Mouse (Mus musculus): ENCODE data around the gene Chaf1b. TPM values are rescaled to one million over a fixed set of nuclear protein-coding genes. Genes with fewer than 3 reads are reported as not detected.
A peak's percentile ranks its signal among the peaks of the same experiment; 100 is the strongest.

Chaf1b gene
- total RNA-seq (2014; fragmentation: Nextera tagmentation), result 36.3 and 41.9 TPM in 2 replicates
- total RNA-seq (2017), result 49.7 and 53.1 TPM in 2 replicates
- polyA plus RNA-seq (2012), result 50.3 and 67.9 TPM in 2 replicates

GRCm38 (mm10) chr16:93883423-93884085, at the start of gene Chaf1b:
TSS of gene Chaf1b (plus strand) at chr16:93883901.
- DNase-seq (ENCODE audit: low spot score) (peak; percentile 97), ATAC-seq (ENCODE audit: extremely low read depth, insufficient number of reproducible peaks, low FRiP score, poor library complexity, severe bottlenecking) (peak; percentile 98)
- H3K9me3 ChIP-seq (replicated peaks), result no peaks in the 10 kb centered on the region
- TF ChIP-seq POLR2AphosphoS5 (IDR thresholded peaks at IDR 0.05; ENCODE audit: insufficient replicate concordance, low read depth, low read length) (no peak), TAL1 (conservative IDR thresholded peaks at IDR 0.05; ENCODE audit: low read depth, low read length) (no peak), GATA1 (IDR thresholded peaks at IDR 0.05; ENCODE audit: borderline replicate concordance, low read length) (no peak), CTCF (IDR thresholded peaks at IDR 0.05; ENCODE audit: low read depth, low read length) (no peak), GATA2 (IDR thresholded peaks at IDR 0.05; ENCODE audit: borderline replicate concordance, low read depth, low read length) (no peak)
- H3K36me3 ChIP-seq (replicated peaks), result peaks cover 36% of the 10 kb centered on the region
- no peaks in the 10 kb centered on the region for H3K27me3 ChIP-seq (ENCODE audit: insufficient read depth, low read length)
- peaks cover 34% of the 10 kb centered on the region for H3K4me1 ChIP-seq (ENCODE audit: insufficient read depth, low read depth, low read length)
- H3K4me3 ChIP-seq (ENCODE audit: low read depth, low read length), result peak within 1 kb of the TSS; percentile 91

- H3K36me3 ChIP-seq (replicated peaks), result peaks cover 52% of the 10 kb centered on the region
- no peaks in the 10 kb centered on the region for H3K9me3 ChIP-seq (replicated peaks)
- ATAC-seq (ENCODE audit: extremely low read depth, insufficient number of reproducible peaks, low FRiP score, poor library complexity, severe bottlenecking) (no peak), DNase-seq (ENCODE audit: low spot score) (no peak)
- TF ChIP-seq CTCF (IDR thresholded peaks at IDR 0.05; ENCODE audit: low read depth, low read length) (no peak), GATA1 (IDR thresholded peaks at IDR 0.05; ENCODE audit: borderline replicate concordance, low read length) (no peak), TAL1 (conservative IDR thresholded peaks at IDR 0.05; ENCODE audit: low read depth, low read length) (no peak), GATA2 (IDR thresholded peaks at IDR 0.05; ENCODE audit: borderline replicate concordance, low read depth, low read length) (no peak), POLR2AphosphoS5 (IDR thresholded peaks at IDR 0.05; ENCODE audit: insufficient replicate concordance, low read depth, low read length) (no peak)
- no peaks in the 10 kb centered on the region for H3K27me3 ChIP-seq (ENCODE audit: insufficient read depth, low read length)
- no peak overlapping the region for H3K4me3 ChIP-seq (ENCODE audit: low read depth, low read length)
- H3K4me1 ChIP-seq (ENCODE audit: insufficient read depth, low read depth, low read length), result peaks cover 35% of the 10 kb centered on the region
Observed at GRCm38 (mm10) chr16:93834076-93834475, 49.6 kb upstream of the Chaf1b start.

- no peak for ATAC-seq (ENCODE audit: extremely low read depth, insufficient number of reproducible peaks, low FRiP score, poor library complexity, severe bottlenecking)
- H3K9me3 ChIP-seq (replicated peaks), result no peaks in the 10 kb centered on the region
- peaks cover 21% of the 10 kb centered on the region for H3K4me1 ChIP-seq (ENCODE audit: insufficient read depth, low read depth, low read length)
- no peak for TF ChIP-seq TAL1 (conservative IDR thresholded peaks at IDR 0.05; ENCODE audit: low read depth, low read length)
- no peak for TF ChIP-seq GATA1 (IDR thresholded peaks at IDR 0.05; ENCODE audit: borderline replicate concordance, low read length)
- TF ChIP-seq CTCF (IDR thresholded peaks at IDR 0.05; ENCODE audit: low read depth, low read length), result no peak
- no peak for TF ChIP-seq GATA2 (IDR thresholded peaks at IDR 0.05; ENCODE audit: borderline replicate concordance, low read depth, low read length)
- TF ChIP-seq POLR2AphosphoS5 (IDR thresholded peaks at IDR 0.05; ENCODE audit: insufficient replicate concordance, low read depth, low read length), result no peak
- H3K4me3 ChIP-seq (ENCODE audit: low read depth, low read length), result no peak overlapping the region
- no peaks in the 10 kb centered on the region for H3K27me3 ChIP-seq (ENCODE audit: insufficient read depth, low read length)
- peaks cover 67% of the 10 kb centered on the region for H3K36me3 ChIP-seq (replicated peaks)
- no peak for DNase-seq (ENCODE audit: low spot score)
Observed at GRCm38 (mm10) chr16:93839049-93839448, 44.7 kb upstream of the Chaf1b start.

- H3K9me3 ChIP-seq (replicated peaks), result no peaks in the 10 kb centered on the region
- no peaks in the 10 kb centered on the region for H3K27me3 ChIP-seq (ENCODE audit: insufficient read depth, low read length)
- H3K4me1 ChIP-seq (ENCODE audit: insufficient read depth, low read depth, low read length), result no peaks in the 10 kb centered on the region
- DNase-seq (ENCODE audit: low spot score) (no peak), ATAC-seq (ENCODE audit: extremely low read depth, insufficient number of reproducible peaks, low FRiP score, poor library complexity, severe bottlenecking) (no peak)
- H3K4me3 ChIP-seq (ENCODE audit: low read depth, low read length), result no peak overlapping the region
- H3K36me3 ChIP-seq (replicated peaks), result peaks cover 93% of the 10 kb centered on the region
- TF ChIP-seq GATA2 (IDR thresholded peaks at IDR 0.05; ENCODE audit: borderline replicate concordance, low read depth, low read length), result no peak
- no peak for TF ChIP-seq CTCF (IDR thresholded peaks at IDR 0.05; ENCODE audit: low read depth, low read length)
- no peak for TF ChIP-seq POLR2AphosphoS5 (IDR thresholded peaks at IDR 0.05; ENCODE audit: insufficient replicate concordance, low read depth, low read length)
- no peak for TF ChIP-seq TAL1 (conservative IDR thresholded peaks at IDR 0.05; ENCODE audit: low read depth, low read length)
- TF ChIP-seq GATA1 (IDR thresholded peaks at IDR 0.05; ENCODE audit: borderline replicate concordance, low read length), result no peak
Observed at GRCm38 (mm10) chr16:93850527-93850926, 33.2 kb upstream of the Chaf1b start.

GRCm38 (mm10) chr16:93859967-93860366, 23.7 kb upstream of the Chaf1b start:
- H3K4me1 ChIP-seq (ENCODE audit: insufficient read depth, low read depth, low read length), result no peaks in the 10 kb centered on the region
- H3K9me3 ChIP-seq (replicated peaks), result no peaks in the 10 kb centered on the region
- TF ChIP-seq GATA2 (IDR thresholded peaks at IDR 0.05; ENCODE audit: borderline replicate concordance, low read depth, low read length) (no peak), CTCF (IDR thresholded peaks at IDR 0.05; ENCODE audit: low read depth, low read length) (no peak), POLR2AphosphoS5 (IDR thresholded peaks at IDR 0.05; ENCODE audit: insufficient replicate concordance, low read depth, low read length) (no peak), GATA1 (IDR thresholded peaks at IDR 0.05; ENCODE audit: borderline replicate concordance, low read length) (no peak)
- H3K4me3 ChIP-seq (ENCODE audit: low read depth, low read length), result no peak overlapping the region
- DNase-seq (ENCODE audit: low spot score) (no peak), ATAC-seq (ENCODE audit: extremely low read depth, insufficient number of reproducible peaks, low FRiP score, poor library complexity, severe bottlenecking) (no peak)
- H3K27me3 ChIP-seq (ENCODE audit: insufficient read depth, low read length), result no peaks in the 10 kb centered on the region
- peaks cover 96% of the 10 kb centered on the region for H3K36me3 ChIP-seq (replicated peaks)

- no peaks in the 10 kb centered on the region for H3K27me3 ChIP-seq (ENCODE audit: insufficient read depth, low read length)
- no peaks in the 10 kb centered on the region for H3K9me3 ChIP-seq (replicated peaks)
- peaks cover 96% of the 10 kb centered on the region for H3K36me3 ChIP-seq (replicated peaks)
- TF ChIP-seq POLR2AphosphoS5 (IDR thresholded peaks at IDR 0.05; ENCODE audit: insufficient replicate concordance, low read depth, low read length) (no peak), GATA2 (IDR thresholded peaks at IDR 0.05; ENCODE audit: borderline replicate concordance, low read depth, low read length) (no peak), CTCF (IDR thresholded peaks at IDR 0.05; ENCODE audit: low read depth, low read length) (no peak), GATA1 (IDR thresholded peaks at IDR 0.05; ENCODE audit: borderline replicate concordance, low read length) (no peak), TAL1 (conservative IDR thresholded peaks at IDR 0.05; ENCODE audit: low read depth, low read length) (no peak)
- no peaks in the 10 kb centered on the region for H3K4me1 ChIP-seq (ENCODE audit: insufficient read depth, low read depth, low read length)
- ATAC-seq (ENCODE audit: extremely low read depth, insufficient number of reproducible peaks, low FRiP score, poor library complexity, severe bottlenecking) (no peak), DNase-seq (ENCODE audit: low spot score) (no peak)
- H3K4me3 ChIP-seq (ENCODE audit: low read depth, low read length), result no peak overlapping the region
Observed at GRCm38 (mm10) chr16:93860686-93861085, 23.0 kb upstream of the Chaf1b start.

Measured in G1E (cell line).